Mouse (Mus musculus) ES-Bruce4 (cell line): ENCODE data around the gene Slc25a12. TPM values are rescaled to one million over a fixed set of nuclear protein-coding genes. Genes with fewer than 3 reads are reported as not detected.

ENCODE experiments used
- H3K27ac ChIP-seq: 2 replicates; pipeline ENCODE4 v1.5.1; 2012; ENCODE audit warnings: low read length, inconsistent platforms; ENCODE audit not compliant: insufficient read depth
- H3K27me3 ChIP-seq: 2 replicates; pipeline ENCODE4 v1.6.1; 2012; ENCODE audit warnings: mild to moderate bottlenecking, low read length, inconsistent platforms; ENCODE audit not compliant: control insufficient read depth, poor library complexity, insufficient read depth, severe bottlenecking
- H3K36me3 ChIP-seq: 2 replicates; pipeline ENCODE4 v1.6.1; 2012; ENCODE audit warnings: inconsistent platforms, mild to moderate bottlenecking, low read length, moderate library complexity; ENCODE audit not compliant: control insufficient read depth, poor library complexity, insufficient read depth, severe bottlenecking
- H3K4me1 ChIP-seq: one replicate; pipeline ENCODE4 v1.8.1; 2011; ENCODE audit warnings: low read length; ENCODE audit not compliant: control insufficient read depth, insufficient read depth
- H3K4me3 ChIP-seq: 2 replicates; pipeline ENCODE4 v1.5.1; 2011; ENCODE audit warnings: low read depth, mild to moderate bottlenecking, low read length
- H3K9ac ChIP-seq: 2 replicates; pipeline ENCODE4 v1.6.1; 2012; ENCODE audit warnings: low read depth, mild to moderate bottlenecking, inconsistent platforms; ENCODE audit not compliant: poor library complexity, severe bottlenecking
- H3K9me3 ChIP-seq: replicated peaks from 2 replicates; pipeline ENCODE4 v1.6.1; 2012; ENCODE audit warnings: mild to moderate bottlenecking, low read length, inconsistent platforms; ENCODE audit not compliant: control insufficient read depth, poor library complexity, insufficient read depth, severe bottlenecking
- CTCF ChIP-seq: IDR thresholded peaks from one replicate; pipeline ENCODE4 v1.8.1; 2011; ENCODE audit warnings: low read depth, low read length
- EP300 ChIP-seq: IDR thresholded peaks from 2 replicates; pipeline ENCODE4 v1.6.1; 2011; ENCODE audit warnings: low read depth, low read length; ENCODE audit not compliant: insufficient read depth
- POLR2A ChIP-seq: IDR thresholded peaks from one replicate; pipeline ENCODE4 v1.8.1; 2011; ENCODE audit warnings: low read length; ENCODE audit not compliant: insufficient read depth
- polyA plus RNA-seq: library from polyadenylated mRNA; stranded (reverse); fragments of >200 nt; gene quantifications from 2 replicates; pipeline ENCODE4 v1.2.4, GENCODE M21; 2011; ENCODE audit warnings: low read depth; ENCODE audit not compliant: missing spikeins, insufficient read depth, insufficient read length

Gene Slc25a12
- polyA plus RNA-seq, result 80.0 and 89.2 TPM in 2 replicates

- Histone ChIP-seq H3K4me3 (peak within 1 kb of the TSS; percentile 94), H3K36me3 (no peaks in the 10 kb centered on the region), H3K27me3 (no peaks in the 10 kb centered on the region), H3K9me3 (no peaks in the 10 kb centered on the region), H3K9ac (peak within 1 kb of the TSS; percentile 62), H3K27ac (no peak within 1 kb of the TSS), H3K4me1 (peaks cover 2% of the 10 kb centered on the region)
- peak; percentile 41 for TF ChIP-seq POLR2A
- TF ChIP-seq CTCF, result no peak
- no peak for TF ChIP-seq EP300
These were observed at the start of gene Slc25a12 for GRCm38 (mm10) chr2:71367125-71367880. TSS of gene Slc25a12 (minus strand) at chr2:71367749.

GRCm38 (mm10) chr2:71405613-71406012 is 38.1 kb upstream of the Slc25a12 start:
- H3K9ac ChIP-seq, result no peak overlapping the region
- no peak overlapping the region for H3K4me3 ChIP-seq
- H3K27ac ChIP-seq, result no peak overlapping the region
- H3K27me3 ChIP-seq, result no peaks in the 10 kb centered on the region
- H3K36me3 ChIP-seq, result peaks cover 77% of the 10 kb centered on the region
- H3K9me3 ChIP-seq, result no peaks in the 10 kb centered on the region
- no peak for TF ChIP-seq EP300
- TF ChIP-seq CTCF, result no peak
- H3K4me1 ChIP-seq, result no peaks in the 10 kb centered on the region

GRCm38 (mm10) chr2:71389864-71390263 is 22.3 kb upstream of the Slc25a12 start:
- peaks cover 6% of the 10 kb centered on the region for H3K4me1 ChIP-seq
- H3K36me3 ChIP-seq, result peaks cover 47% of the 10 kb centered on the region
- TF ChIP-seq POLR2A (no peak), CTCF (no peak), EP300 (no peak)
- peak overlapping the region; percentile 93 for H3K9ac ChIP-seq
- H3K9me3 ChIP-seq, result no peaks in the 10 kb centered on the region
- no peaks in the 10 kb centered on the region for H3K27me3 ChIP-seq
- peak overlapping the region; percentile 77 for H3K27ac ChIP-seq
- H3K4me3 ChIP-seq, result peak overlapping the region; percentile 98

- no peaks in the 10 kb centered on the region for H3K9me3 ChIP-seq
- peaks cover 2% of the 10 kb centered on the region for H3K4me1 ChIP-seq
- no peaks in the 10 kb centered on the region for H3K27me3 ChIP-seq
- H3K36me3 ChIP-seq, result peaks cover 40% of the 10 kb centered on the region
- H3K9ac ChIP-seq, result peak within 1 kb of the TSS; percentile 93
- H3K4me3 ChIP-seq, result peak within 1 kb of the TSS; percentile 98
- TF ChIP-seq EP300 (peak; percentile 82; the same call in 1 of the 2 replicates), POLR2A (peak; percentile 84), CTCF (no peak)
- peak within 1 kb of the TSS; percentile 99 for H3K27ac ChIP-seq
These were observed 21.6 kb upstream of the Slc25a12 start, which contains the start of gene Hat1 for GRCm38 (mm10) chr2:71388951-71389763. TSS of gene Hat1 (plus strand) at chr2:71388958.

- TF ChIP-seq POLR2A, result no peak
- TF ChIP-seq EP300, result peak; percentile 100
- TF ChIP-seq CTCF, result no peak
- H3K4me3 ChIP-seq, result peak overlapping the region; percentile 57
- peak overlapping the region; percentile 99 for H3K27ac ChIP-seq
These were observed 20.2 kb upstream of the Slc25a12 start for GRCm38 (mm10) chr2:71387766-71388165.

More at GRCm38 (mm10) chr2:71387766-71388165, 20.2 kb upstream of the Slc25a12 start:
- no peaks in the 10 kb centered on the region for H3K27me3 ChIP-seq
- peaks cover 28% of the 10 kb centered on the region for H3K36me3 ChIP-seq
- peaks cover 2% of the 10 kb centered on the region for H3K4me1 ChIP-seq
- no peaks in the 10 kb centered on the region for H3K9me3 ChIP-seq
- H3K9ac ChIP-seq, result peak overlapping the region; percentile 92
